Mouse (Mus musculus): ENCODE measurements around the gene 9330182L06Rik. TPM values are rescaled to one million over a fixed set of nuclear protein-coding genes. Genes with fewer than 3 reads are reported as not detected.

Gene 9330182L06Rik
- polyA plus RNA-seq, 1 experiment from 2014 or later, result 44.2 TPM

MicroRNAs encoded within 50 kb of the gene (microRNA counts, 519-probe panel; counts per million panel counts)
- not detected for microRNA mmu-miR-879

Small RNA genes lying within 50 kb of the gene (microRNA-seq; reads per million reads assigned to microRNA genes)
- 15.9 reads per million, percentile 22 among the genes with 10 or more reads in this experiment for gene Mir879

Other genes with a start within 250 kb of the 9330182L06Rik start
- gene Tmem243, start 165.4 kb upstream of the 9330182L06Rik start, polyA plus RNA-seq (2014; fragmentation: Nextera tagmentation; extraction: Ambion mirVana), result 15.3 and 15.7 TPM in 2 replicates
- 68.6 and 77.9 TPM in 2 replicates for gene Dmtf1, start 104.3 kb upstream of the 9330182L06Rik start, polyA plus RNA-seq (2014; fragmentation: Nextera tagmentation; extraction: Ambion mirVana)

All from neural tube, embryonic 14.5 days (tissue).